Mouse (Mus musculus): Measurements from ENCODE around the gene Efcab11.

- TF ChIP-seq CTCF (IDR thresholded peaks at IDR 0.05; ENCODE audit: insufficient read depth, low read length), result no peak
- no peak for TF ChIP-seq POLR2A (IDR thresholded peaks at IDR 0.05; ENCODE audit: borderline replicate concordance, extremely low read depth, low read depth, low read length)
These were observed 118.3 kb downstream of the Efcab11 start for GRCm38 (mm10) chr12:99765979-99766378.

All from lung, adult 2 months (tissue).